Mouse (Mus musculus): Measurements from ENCODE around the gene Rnaset2b.
A peak's percentile ranks its signal among the peaks of the same experiment; 100 is the strongest.
"Not testable (repeated sequence)": the region's sequence is repeated elsewhere in the genome, so short reads cannot be mapped to it uniquely, and the experiment has no call there.

The Rnaset2b gene

GRCm38 (mm10) chr17:6970334-6970733, at the start of gene Rnaset2b:
Rnaset2b (plus strand) TSS chr17:6970634.
- DNase-seq, result not testable (repeated sequence)

GRCm38 (mm10) chr17:6931625-6932024, 38.8 kb upstream of the Rnaset2b start:
- not testable (repeated sequence) for DNase-seq

- not testable (repeated sequence) for DNase-seq
Observed at GRCm38 (mm10) chr17:6942560-6942959, 27.9 kb upstream of the Rnaset2b start.

GRCm38 (mm10) chr17:6947637-6947983, 22.8 kb upstream of the Rnaset2b start:
- not testable (repeated sequence) for DNase-seq

- peak; percentile 81 for DNase-seq
Observed at GRCm38 (mm10) chr17:6947984-6948768, 22.3 kb upstream of the Rnaset2b start, which contains the start of gene Rsph3b. Rsph3b (minus strand) TSS chr17:6948682.

- DNase-seq, result not testable (repeated sequence)
Observed at GRCm38 (mm10) chr17:6948769-6949228, 21.6 kb upstream of the Rnaset2b start.

- DNase-seq, result not testable (repeated sequence)
Observed at GRCm38 (mm10) chr17:6958881-6959280, 11.6 kb upstream of the Rnaset2b start.

- not testable (repeated sequence) for DNase-seq
Observed at GRCm38 (mm10) chr17:6959543-6960259, 10.7 kb upstream of the Rnaset2b start.

GRCm38 (mm10) chr17:6960349-6960748, 10.1 kb upstream of the Rnaset2b start:
- not testable (repeated sequence) for DNase-seq

GRCm38 (mm10) chr17:6960776-6961175, 9.7 kb upstream of the Rnaset2b start, which contains the start of gene Tagap1:
Tagap1 (minus strand) TSS chr17:6961156.
- DNase-seq, result peak; percentile 70

- DNase-seq, result peak; percentile 22
Observed at GRCm38 (mm10) chr17:6961181-6962000, 9.0 kb upstream of the Rnaset2b start.

- peak; percentile 45 for DNase-seq
Observed at GRCm38 (mm10) chr17:6962339-6962738, 8.1 kb upstream of the Rnaset2b start.

GRCm38 (mm10) chr17:6962936-6963335, 7.5 kb upstream of the Rnaset2b start:
- DNase-seq, result not testable (repeated sequence)

- peak; percentile 58 for DNase-seq
Observed at GRCm38 (mm10) chr17:6965364-6965763, 5.1 kb upstream of the Rnaset2b start.

GRCm38 (mm10) chr17:6967673-6968072, 2.8 kb upstream of the Rnaset2b start:
- DNase-seq, result not testable (repeated sequence)

GRCm38 (mm10) chr17:6971238-6971637, 804 bp downstream of the Rnaset2b start:
- not testable (repeated sequence) for DNase-seq

GRCm38 (mm10) chr17:6972836-6973396, 2.5 kb downstream of the Rnaset2b start:
- DNase-seq, result not testable (repeated sequence)

- DNase-seq, result not testable (repeated sequence)
Observed at GRCm38 (mm10) chr17:6974985-6975384, 4.6 kb downstream of the Rnaset2b start.

- DNase-seq, result peak; percentile 78
Observed at GRCm38 (mm10) chr17:6978287-6979248, 8.1 kb downstream of the Rnaset2b start, which contains the start of gene Gm49721. Gm49721 (plus strand) TSS chr17:6978904.

- DNase-seq, result peak; percentile 15
Observed at GRCm38 (mm10) chr17:6979380-6979779, 8.9 kb downstream of the Rnaset2b start.

GRCm38 (mm10) chr17:6980144-6980543, 9.7 kb downstream of the Rnaset2b start:
- not testable (repeated sequence) for DNase-seq
